Mouse (Mus musculus) brain, embryonic 14.5 days (tissue): Measurements from ENCODE around the gene Gm11214. TPM values are rescaled to one million over a fixed set of nuclear protein-coding genes. Genes with fewer than 3 reads are reported as not detected.

Experiments used
- DNase-seq: peaks from one replicate; pipeline ENCODE4 v3.0.0-alpha.2; 2011; ENCODE audit warnings: low read depth
- CTCF ChIP-seq: fragments of 200-500 bp; IDR thresholded peaks from 2 replicates; pipeline ENCODE4 v1.5.1; 2012; ENCODE audit warnings: inconsistent platforms, mild to moderate bottlenecking, moderate library complexity, borderline replicate concordance; ENCODE audit not compliant: insufficient read depth, insufficient read length; ENCODE audit errors: extremely low read depth
- POLR2A ChIP-seq: fragments of 200-500 bp; IDR thresholded peaks from 2 replicates; pipeline ENCODE4 v1.6.1; 2012; ENCODE audit warnings: mild to moderate bottlenecking, inconsistent platforms, borderline replicate concordance; ENCODE audit not compliant: poor library complexity, insufficient read depth, insufficient read length, severe bottlenecking; ENCODE audit errors: extremely low read depth
- polyA plus RNA-seq: library from polyadenylated mRNA; depleted of rRNA; stranded (reverse); fragments of >200 nt; gene quantifications from 2 replicates; pipeline ENCODE4 v1.2.3, GENCODE M21; 2012

Gene Gm11214
- polyA plus RNA-seq, 1 experiment = not detected

GRCm38 (mm10) chr4:63686157-63686556 lies 23.0 kb upstream of the Gm11214 start:
- TF ChIP-seq POLR2A (no peak), CTCF (peak; percentile 40; the same call in 1 of the 2 replicates)
- no peak for DNase-seq

GRCm38 (mm10) chr4:63685253-63685525 lies 22.0 kb upstream of the Gm11214 start:
- no peak for DNase-seq
- no peak for TF ChIP-seq CTCF
- no peak for TF ChIP-seq POLR2A

GRCm38 (mm10) chr4:63684412-63685252 lies 21.5 kb upstream of the Gm11214 start:
- no peak for DNase-seq
- TF ChIP-seq CTCF (no peak), POLR2A (no peak)

- no peak for TF ChIP-seq POLR2A
- no peak for TF ChIP-seq CTCF
- DNase-seq = peak; percentile 67
Measured at GRCm38 (mm10) chr4:63683716-63684115, 20.5 kb upstream of the Gm11214 start.

GRCm38 (mm10) chr4:63683056-63683455 lies 19.9 kb upstream of the Gm11214 start:
- TF ChIP-seq CTCF (no peak), POLR2A (no peak)
- no peak for DNase-seq

- DNase-seq = no peak
- TF ChIP-seq POLR2A = no peak
- TF ChIP-seq CTCF = no peak
Measured at GRCm38 (mm10) chr4:63682441-63682840, 19.3 kb upstream of the Gm11214 start.

- TF ChIP-seq POLR2A (no peak), CTCF (no peak)
- DNase-seq = no peak
Measured at GRCm38 (mm10) chr4:63681557-63681956, 18.4 kb upstream of the Gm11214 start.

- DNase-seq = no peak
- no peak for TF ChIP-seq POLR2A
- no peak for TF ChIP-seq CTCF
Measured at GRCm38 (mm10) chr4:63675128-63675527, 11.9 kb upstream of the Gm11214 start.

GRCm38 (mm10) chr4:63668255-63668654 lies 5.1 kb upstream of the Gm11214 start:
- no peak for DNase-seq
- TF ChIP-seq CTCF = no peak
- TF ChIP-seq POLR2A = no peak

- DNase-seq = peak; percentile 81
Measured at GRCm38 (mm10) chr4:63665738-63666137, 2.6 kb upstream of the Gm11214 start.

GRCm38 (mm10) chr4:63661857-63662256 lies 1.3 kb downstream of the Gm11214 start:
- TF ChIP-seq POLR2A (no peak), CTCF (no peak)

More at GRCm38 (mm10) chr4:63665738-63666137, 2.6 kb upstream of the Gm11214 start:
- TF ChIP-seq POLR2A (no peak), CTCF (no peak)

GRCm38 (mm10) chr4:63661426-63661825 lies 1.8 kb downstream of the Gm11214 start:
- TF ChIP-seq CTCF = no peak
- no peak for TF ChIP-seq POLR2A
- DNase-seq = peak; percentile 67

More at GRCm38 (mm10) chr4:63661857-63662256, 1.3 kb downstream of the Gm11214 start:
- no peak for DNase-seq
